Comparison of ENCODE assay signal across 8 mouse cellular contexts in genomic region chr11:113498889-113499288, GRCm38 (mm10).
DNase-seq lines count a peak whose midpoint lies in the region; ATAC-seq lines count a peak whose summit lies in the region.

No protein-coding gene starts in this region.

- no peak overlapping the region for H3K4me3 ChIP-seq in neural tube, embryonic 11.5 days (ENCODE audit: low read depth, low read length)
- H3K4me3 ChIP-seq in midbrain, embryonic 13.5 days (replicated peaks): no peak overlapping the region

- H3K36me3 ChIP-seq in neural tube, embryonic 11.5 days (ENCODE audit: control insufficient read depth, insufficient read depth, low read length): no peaks in the 10 kb centered on the region
- H3K36me3 ChIP-seq in midbrain, embryonic 13.5 days: no peaks in the 10 kb centered on the region

- intact Hi-C loops in gastrocnemius, postnatal 14 days (cut with DNase I; ENCODE audit: low total_unique reads): no loop called here

- 62% methylated on average over 9 of the region's 9 CpGs for WGBS in neural tube, embryonic 11.5 days
- 65% methylated on average over 9 of the region's 9 CpGs for WGBS in midbrain, embryonic 13.5 days

- no peak for ATAC-seq in neural tube, embryonic 11.5 days (ENCODE audit: insufficient read depth, low FRiP score, low TSS enrichment)
- ATAC-seq in midbrain, embryonic 13.5 days: no peak

- no peaks in the 10 kb centered on the region for H3K4me1 ChIP-seq in neural tube, embryonic 11.5 days (ENCODE audit: control insufficient read depth, insufficient read depth, low read length)
- H3K4me1 ChIP-seq in midbrain, embryonic 13.5 days (replicated peaks): peaks cover 13% of the 10 kb centered on the region; the same call in 1 of the 2 replicates

- peak; percentile 20 for DNase-seq in gastrocnemius, postnatal 14 days
- DNase-seq in gastrocnemius, adult 18-20 months (ENCODE audit: low spot score): no peak
- peak; percentile 78 to 79 for DNase-seq in B cell, adult 2 months
- DNase-seq in adrenal gland, adult (ENCODE audit: inconsistent age in 2 of 2, low spot score in 1 of 2): peak; percentile 57 to 80
- peak; percentile 57 for DNase-seq in kidney, postnatal 10 days
- DNase-seq in neural tube, embryonic 11.5 days (ENCODE audit: low spot score): peak; percentile 40
- DNase-seq in retina, postnatal 1 day: no peak

- no peaks in the 10 kb centered on the region for H3K27me3 ChIP-seq in neural tube, embryonic 11.5 days (ENCODE audit: control insufficient read depth, insufficient read depth, low read length)
- H3K27me3 ChIP-seq in midbrain, embryonic 13.5 days: no peaks in the 10 kb centered on the region

- no peak overlapping the region for H3K4me2 ChIP-seq in neural tube, embryonic 11.5 days (ENCODE audit: low read depth)
- no peak overlapping the region for H3K4me2 ChIP-seq in midbrain, embryonic 13.5 days (replicated peaks)

- H3K27ac ChIP-seq in neural tube, embryonic 11.5 days (ENCODE audit: low read depth, low read length): no peak overlapping the region
- H3K27ac ChIP-seq in midbrain, embryonic 13.5 days: no peak overlapping the region

- no peak overlapping the region for H3K9ac ChIP-seq in neural tube, embryonic 11.5 days (ENCODE audit: low read length)
- no peak overlapping the region for H3K9ac ChIP-seq in midbrain, embryonic 13.5 days (replicated peaks)

- H3K9me3 ChIP-seq in neural tube, embryonic 11.5 days (ENCODE audit: control insufficient read depth, low read length): no peaks in the 10 kb centered on the region
- no peaks in the 10 kb centered on the region for H3K9me3 ChIP-seq in midbrain, embryonic 13.5 days

Comparison
In these comparisons a context has a peak if more than half of its experiments do, and no peak if none do; other contexts are left out.
1. DNase-seq: peak in gastrocnemius, postnatal 14 days (single experiment), B cell, adult 2 months (2 of 2), adrenal gland, adult (2 of 2), kidney, postnatal 10 days (single experiment) and neural tube, embryonic 11.5 days (single experiment); none in gastrocnemius, adult 18-20 months (single experiment) and retina, postnatal 1 day (single experiment).